Mouse (Mus musculus) retina, postnatal 1 day (tissue): ENCODE results near the gene Cbx4.
A peak's percentile ranks its signal among the peaks of the same experiment; 100 is the strongest.

Experiments
- DNase-seq: peaks from one replicate; pipeline ENCODE4 v3.0.0-alpha.2; 2012

Cbx4 gene

GRCm38 (mm10) chr11:119056301-119057211, 29.5 kb downstream of the Cbx4 start:
- peak; percentile 79 for DNase-seq

- no peak for DNase-seq
Observed at GRCm38 (mm10) chr11:119055571-119056131, 30.4 kb downstream of the Cbx4 start.

- DNase-seq = peak; percentile 76
Observed at GRCm38 (mm10) chr11:119054351-119055345, 31.4 kb downstream of the Cbx4 start.

GRCm38 (mm10) chr11:119053738-119054350, 32.2 kb downstream of the Cbx4 start:
- DNase-seq = peak; percentile 81

GRCm38 (mm10) chr11:119053257-119053670, 32.8 kb downstream of the Cbx4 start:
- DNase-seq = peak; percentile 97

GRCm38 (mm10) chr11:119052661-119053256, 33.3 kb downstream of the Cbx4 start:
- DNase-seq = peak; percentile 64

GRCm38 (mm10) chr11:119051927-119052660, 33.9 kb downstream of the Cbx4 start:
- peak; percentile 67 for DNase-seq

GRCm38 (mm10) chr11:119051426-119051825, 34.6 kb downstream of the Cbx4 start:
- no peak for DNase-seq

GRCm38 (mm10) chr11:119050361-119050760, 35.7 kb downstream of the Cbx4 start:
- DNase-seq = no peak

GRCm38 (mm10) chr11:119048133-119048510, 37.9 kb downstream of the Cbx4 start:
- DNase-seq = peak; percentile 56

GRCm38 (mm10) chr11:119047261-119048132, 38.5 kb downstream of the Cbx4 start:
- DNase-seq = peak; percentile 71

GRCm38 (mm10) chr11:119046601-119047245, 39.3 kb downstream of the Cbx4 start:
- peak; percentile 80 for DNase-seq

- DNase-seq = peak; percentile 62
Observed at GRCm38 (mm10) chr11:119044551-119045337, 41.3 kb downstream of the Cbx4 start.

GRCm38 (mm10) chr11:119043761-119044550, 42.1 kb downstream of the Cbx4 start:
- peak; percentile 67 for DNase-seq

- DNase-seq = no peak
Observed at GRCm38 (mm10) chr11:119043273-119043540, 42.8 kb downstream of the Cbx4 start.

GRCm38 (mm10) chr11:119042466-119043272, 43.4 kb downstream of the Cbx4 start:
- DNase-seq = peak; percentile 30

- DNase-seq = no peak
Observed at GRCm38 (mm10) chr11:119041750-119042465, 44.1 kb downstream of the Cbx4 start.
